Mouse (Mus musculus) MEL (cell line): ENCODE measurements around the gene Soga1.

Experiments
- CTCF ChIP-seq, 3 experiments: IDR thresholded peaks in 2 of 3; conservative IDR thresholded peaks in 1 of 3; 2 replicates each; pipeline ENCODE4 v1.5.1; 2011 to 2012; ENCODE audit warnings: low read length in 3 of 3, low read depth in 2 of 3, mild to moderate bottlenecking in 2 of 3, improper control_type of control experiment in 1 of 3, inconsistent platforms in 1 of 3, mixed read lengths in 1 of 3, moderate library complexity in 1 of 3; ENCODE audit not compliant: control insufficient read depth in 1 of 3, insufficient read depth in 1 of 3, poor library complexity in 1 of 3, severe bottlenecking in 1 of 3
- ELF1 ChIP-seq: IDR thresholded peaks from 2 replicates; pipeline ENCODE4 v1.6.1; 2014; ENCODE audit warnings: low read depth, mild to moderate bottlenecking, inconsistent platforms, low read length, improper control_type of control experiment, moderate library complexity

GRCm38 (mm10) chr2:157059166-157059565, 19.9 kb downstream of the Soga1 start:
- TF ChIP-seq ELF1 (no peak), CTCF (IDR thresholded peaks at IDR 0.05 in 2 of 3, conservative IDR thresholded peaks at IDR 0.05 in 1 of 3; ENCODE audit: control insufficient read depth in 1 of 3, insufficient read depth in 1 of 3, low read depth in 2 of 3, low read length in 3 of 3, poor library complexity in 1 of 3, severe bottlenecking in 1 of 3) (no peak)
